Mouse (Mus musculus) midbrain, embryonic 11.5 days (tissue): Measurements from ENCODE around the gene Klhl29. TPM values are rescaled to one million over a fixed set of nuclear protein-coding genes. Genes with fewer than 3 reads are reported as not detected.

Experiments
- ATAC-seq: fragments of 200-750 bp; cut with Nextera tagmentation; 2 replicates; pipeline ENCODE4 v1.8.0; 2017; ENCODE audit warnings: moderate TSS enrichment, moderate library complexity; ENCODE audit not compliant: low FRiP score
- DNase-seq: peaks from one replicate; pipeline ENCODE4 v3.0.0; 2015; ENCODE audit warnings: low spot score; ENCODE audit errors: missing footprints
- H3K27ac ChIP-seq: fragments of 300-500 bp; sonication (generic); 2 replicates; pipeline ENCODE4 v1.5.1; 2014; ENCODE audit warnings: low read depth, low read length
- H3K27me3 ChIP-seq: fragments of 300-500 bp; sonication (generic); 2 replicates; pipeline ENCODE4 v1.6.1; 2014; ENCODE audit warnings: mild to moderate bottlenecking, low read length, moderate library complexity, mixed read lengths; ENCODE audit not compliant: control insufficient read depth, insufficient read depth
- H3K36me3 ChIP-seq: fragments of 300-500 bp; sonication (generic); 2 replicates; pipeline ENCODE4 v1.6.1; 2014; ENCODE audit warnings: mild to moderate bottlenecking, low read length, moderate library complexity, mixed read lengths; ENCODE audit not compliant: control insufficient read depth, insufficient read depth
- H3K4me1 ChIP-seq: fragments of 300-500 bp; sonication (generic); 2 replicates; pipeline ENCODE4 v1.6.1; 2014; ENCODE audit warnings: low read length; ENCODE audit not compliant: control insufficient read depth, insufficient read depth
- H3K4me2 ChIP-seq: fragments of 300-500 bp; sonication (generic); 2 replicates; pipeline ENCODE4 v1.6.1; 2014; ENCODE audit warnings: mild to moderate bottlenecking, moderate library complexity
- H3K4me3 ChIP-seq: fragments of 300-500 bp; sonication (generic); 2 replicates; pipeline ENCODE4 v1.5.1; 2014; ENCODE audit warnings: low read depth, low read length
- H3K9ac ChIP-seq: fragments of 300-500 bp; sonication (generic); 2 replicates; pipeline ENCODE4 v1.6.1; 2014; ENCODE audit warnings: low read length
- H3K9me3 ChIP-seq: fragments of 300-500 bp; sonication (generic); 2 replicates; pipeline ENCODE4 v1.6.1; 2016; ENCODE audit warnings: low read length; ENCODE audit not compliant: control insufficient read depth
- WGBS: fragments of 180-500 bp; shearing (Covaris S2); extraction: QIAGEN DNeasy Blood & Tissue Kit; methylation state at CpG from one replicate; pipeline ENCODE4 v1.1.7; 2014; 5-methylcytosine and 5-hydroxymethylcytosine counted together
- polyA plus RNA-seq: library from polyadenylated mRNA; unstranded; fragments of >200 nt; fragmentation: Nextera tagmentation; extraction: Ambion mirVana; gene quantifications from 2 replicates; pipeline ENCODE4 v1.2.1, GENCODE M21; 2014

Klhl29 gene
- polyA plus RNA-seq, 1 experiment from 2014 or later: 2.0 TPM

DNA sequence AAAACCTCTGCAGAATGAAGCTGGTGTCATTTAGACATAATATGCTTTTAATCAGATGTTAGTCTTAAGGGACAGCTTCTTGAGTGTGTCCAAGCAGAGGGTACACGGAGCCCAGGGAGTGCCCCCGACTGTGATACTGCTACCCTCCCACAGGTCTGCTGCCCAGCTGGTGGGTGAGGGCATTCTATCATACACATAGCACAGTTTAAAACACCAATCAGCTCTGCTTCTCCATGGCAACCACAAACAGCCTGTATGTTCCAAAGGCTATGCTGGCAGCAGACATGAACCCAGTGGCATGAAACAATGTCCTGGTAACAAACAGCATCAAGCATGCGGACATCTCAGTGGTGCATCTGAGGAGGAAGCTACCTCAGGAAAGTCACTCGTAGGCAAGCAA is 192.9 kb downstream of the Klhl29 start:
- Histone ChIP-seq H3K27me3 (no peaks in the 10 kb centered on the region), H3K4me1 (no peaks in the 10 kb centered on the region), H3K4me3 (no peak overlapping the region), H3K9ac (no peak overlapping the region), H3K4me2 (no peak overlapping the region), H3K9me3 (no peaks in the 10 kb centered on the region), H3K27ac (no peak overlapping the region), H3K36me3 (no peaks in the 10 kb centered on the region)
- ATAC-seq: no peak
- no peak for DNase-seq
- WGBS: 83% methylated on average over 4 of the region's 4 CpGs

DNA sequence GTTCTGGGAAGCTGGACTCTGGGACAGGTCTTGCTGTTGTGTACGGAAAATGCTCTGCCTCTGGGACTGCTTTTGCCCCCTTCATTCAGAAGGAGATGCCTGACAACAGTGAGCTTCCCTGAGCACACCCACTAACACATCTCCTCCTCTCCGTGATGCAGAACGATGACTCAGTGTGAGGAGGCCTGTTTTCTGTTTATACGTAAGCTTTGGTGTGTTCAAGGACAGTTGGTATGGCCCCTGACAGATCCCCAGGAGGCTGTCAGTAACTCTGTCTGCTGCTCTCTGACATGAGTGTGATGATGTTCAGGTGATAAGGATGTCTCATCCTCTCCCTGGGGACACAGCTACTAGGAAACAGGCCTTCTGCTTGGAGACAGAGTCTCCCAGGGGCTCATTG is 193.3 kb downstream of the Klhl29 start:
- no peak for DNase-seq
- Histone ChIP-seq H3K4me1 (no peaks in the 10 kb centered on the region), H3K9ac (no peak overlapping the region), H3K9me3 (no peaks in the 10 kb centered on the region), H3K27ac (no peak overlapping the region), H3K4me2 (no peak overlapping the region), H3K27me3 (no peaks in the 10 kb centered on the region), H3K36me3 (no peaks in the 10 kb centered on the region), H3K4me3 (no peak overlapping the region)
- ATAC-seq: no peak
- WGBS: 90% methylated on average over 4 of the region's 4 CpGs

DNA sequence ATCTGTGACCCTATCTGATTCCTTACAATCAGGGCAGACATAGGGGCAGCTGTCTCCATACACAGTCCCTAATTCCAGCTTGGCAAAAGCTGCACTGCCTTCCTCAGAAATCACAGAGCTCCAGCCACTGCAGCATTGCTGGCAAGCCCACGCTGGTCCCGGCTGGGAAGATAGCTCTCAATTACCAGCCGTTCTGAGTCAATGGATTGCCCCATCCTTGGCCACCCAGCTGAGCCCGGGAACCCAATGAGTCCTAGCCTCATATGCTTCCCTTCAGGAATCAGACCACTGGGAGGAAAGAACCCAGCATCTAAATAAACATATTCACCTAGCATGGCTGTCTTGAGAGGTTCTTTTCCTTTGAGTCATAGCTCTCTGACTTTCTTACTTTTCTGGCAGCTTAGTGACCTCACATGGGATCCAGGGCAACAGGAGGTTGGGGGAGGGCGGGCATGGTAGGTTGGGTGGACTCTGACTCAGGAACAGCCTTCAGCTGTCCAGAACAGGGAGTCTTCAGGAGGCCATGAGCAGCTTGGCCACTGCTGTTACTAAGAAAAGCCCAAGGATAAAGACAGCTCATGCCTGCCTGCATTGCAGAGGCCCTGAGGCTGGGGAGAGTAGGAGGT is 198.7 kb downstream of the Klhl29 start:
- Histone ChIP-seq H3K4me1 (no peaks in the 10 kb centered on the region), H3K36me3 (no peaks in the 10 kb centered on the region), H3K4me2 (no peak overlapping the region), H3K27me3 (no peaks in the 10 kb centered on the region), H3K9ac (no peak overlapping the region), H3K27ac (no peak overlapping the region), H3K4me3 (no peak overlapping the region), H3K9me3 (no peaks in the 10 kb centered on the region)
- ATAC-seq (no peak), DNase-seq (no peak)
- WGBS: 86% methylated on average over 5 of the region's 5 CpGs

DNA sequence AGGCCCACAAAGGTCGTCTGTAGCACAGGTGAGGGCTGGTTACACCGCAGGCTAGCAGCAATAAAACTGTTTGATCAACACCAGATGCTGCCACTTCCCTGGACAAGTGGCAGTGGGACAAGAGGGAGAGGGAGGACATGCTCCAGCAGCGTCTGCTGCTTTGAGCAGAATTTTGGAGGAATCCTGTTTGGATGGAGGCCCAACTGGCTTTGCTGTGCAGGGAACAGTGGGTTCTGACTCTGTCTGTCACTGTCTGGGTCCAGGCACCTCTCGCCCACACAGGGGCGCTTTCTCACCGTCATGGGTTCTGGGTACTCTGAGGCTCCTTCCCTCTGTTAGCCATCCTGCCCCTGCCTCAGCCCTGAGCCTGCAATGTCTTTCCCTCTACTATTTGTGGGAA is 209.3 kb downstream of the Klhl29 start:
- H3K36me3 ChIP-seq: no peaks in the 10 kb centered on the region
- no peak overlapping the region for H3K9ac ChIP-seq
- 50% methylated on average over 6 of the region's 6 CpGs for WGBS
- H3K9me3 ChIP-seq: no peaks in the 10 kb centered on the region
- no peaks in the 10 kb centered on the region for H3K4me1 ChIP-seq
- no peak overlapping the region for H3K27ac ChIP-seq
- H3K27me3 ChIP-seq: no peaks in the 10 kb centered on the region
- no peak for DNase-seq
- no peak overlapping the region for H3K4me3 ChIP-seq
- ATAC-seq: peak; percentile 66; the same call in 1 of the 2 replicates
- H3K4me2 ChIP-seq: no peak overlapping the region

DNA sequence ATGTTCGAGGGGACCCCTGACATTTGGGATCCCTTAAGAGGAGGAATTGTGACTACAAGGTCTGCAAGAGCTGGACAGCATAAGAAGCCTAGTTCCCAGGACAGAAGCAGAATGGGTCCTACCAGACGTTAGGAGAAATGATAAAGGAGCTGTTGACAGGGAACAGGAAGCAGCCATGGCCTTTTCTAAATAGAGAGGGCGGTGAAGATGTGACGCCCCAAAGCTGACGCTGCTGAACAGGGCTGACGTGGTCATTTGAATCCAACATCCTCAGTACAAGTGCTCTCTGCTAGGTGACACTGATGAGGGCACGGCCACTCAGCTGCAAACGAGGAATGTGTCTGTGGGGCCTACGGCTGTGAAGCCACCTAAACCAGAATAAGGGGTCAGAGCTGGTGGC is 210.1 kb downstream of the Klhl29 start:
- DNase-seq: no peak
- WGBS: 84% methylated on average over 9 of the region's 9 CpGs
- H3K27ac ChIP-seq: no peak overlapping the region
- H3K9ac ChIP-seq: no peak overlapping the region
- H3K36me3 ChIP-seq: no peaks in the 10 kb centered on the region
- H3K27me3 ChIP-seq: no peaks in the 10 kb centered on the region
- ATAC-seq: no peak
- H3K4me2 ChIP-seq: no peak overlapping the region
- H3K9me3 ChIP-seq: no peaks in the 10 kb centered on the region
- H3K4me1 ChIP-seq: no peaks in the 10 kb centered on the region
- H3K4me3 ChIP-seq: no peak overlapping the region

DNA sequence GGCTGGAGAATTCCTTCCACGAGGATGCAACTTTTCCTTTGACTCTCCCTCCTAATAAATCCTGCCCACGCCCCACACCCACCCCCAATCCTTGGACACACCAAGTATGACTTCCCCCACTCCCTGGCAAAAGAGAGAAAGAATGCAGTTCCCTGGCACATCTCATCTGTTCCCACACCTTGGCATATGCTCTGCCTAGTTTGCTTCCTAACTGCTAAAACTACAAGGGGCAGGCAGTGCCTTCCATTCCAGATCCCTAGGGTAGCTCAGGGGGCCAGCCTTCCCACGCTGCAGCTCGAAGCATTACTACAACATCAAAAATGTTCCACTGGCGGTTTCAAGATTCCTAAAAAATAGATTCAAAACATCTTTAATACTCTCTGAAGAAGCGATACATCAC is 212.8 kb downstream of the Klhl29 start:
- no peaks in the 10 kb centered on the region for H3K4me1 ChIP-seq
- H3K27me3 ChIP-seq: no peaks in the 10 kb centered on the region
- DNase-seq (no peak), ATAC-seq (no peak)
- H3K9ac ChIP-seq: no peak overlapping the region
- H3K36me3 ChIP-seq: no peaks in the 10 kb centered on the region
- H3K4me2 ChIP-seq: no peak overlapping the region
- no peaks in the 10 kb centered on the region for H3K9me3 ChIP-seq
- no peak overlapping the region for H3K27ac ChIP-seq
- WGBS: 91% methylated on average over 6 of the region's 6 CpGs
- no peak overlapping the region for H3K4me3 ChIP-seq

DNA sequence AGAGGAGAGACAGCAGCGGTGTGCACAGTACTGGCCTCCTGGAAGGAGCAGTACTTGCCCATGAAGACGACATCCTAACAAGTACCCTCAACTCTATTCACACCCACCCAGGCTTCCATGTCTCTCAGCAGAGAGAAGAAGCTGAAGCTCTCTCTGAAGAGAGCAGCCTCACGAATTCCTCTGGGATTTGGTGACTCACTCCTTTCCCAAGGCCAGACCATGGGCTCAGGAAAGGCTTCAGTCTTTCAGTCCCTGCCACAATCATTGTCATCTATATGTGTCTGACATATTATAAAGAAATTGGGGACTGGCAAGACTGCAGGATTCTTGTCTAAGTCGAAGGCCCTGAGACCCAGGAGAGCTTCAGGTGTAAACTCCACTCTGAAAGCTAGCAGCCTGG is 213.9 kb downstream of the Klhl29 start:
- H3K27ac ChIP-seq: no peak overlapping the region
- H3K27me3 ChIP-seq: no peaks in the 10 kb centered on the region
- ATAC-seq (no peak), DNase-seq (no peak)
- WGBS: 88% methylated on average over 4 of the region's 4 CpGs
- no peak overlapping the region for H3K4me3 ChIP-seq
- no peak overlapping the region for H3K9ac ChIP-seq
- no peaks in the 10 kb centered on the region for H3K9me3 ChIP-seq
- H3K36me3 ChIP-seq: no peaks in the 10 kb centered on the region
- H3K4me1 ChIP-seq: no peaks in the 10 kb centered on the region
- no peak overlapping the region for H3K4me2 ChIP-seq

DNA sequence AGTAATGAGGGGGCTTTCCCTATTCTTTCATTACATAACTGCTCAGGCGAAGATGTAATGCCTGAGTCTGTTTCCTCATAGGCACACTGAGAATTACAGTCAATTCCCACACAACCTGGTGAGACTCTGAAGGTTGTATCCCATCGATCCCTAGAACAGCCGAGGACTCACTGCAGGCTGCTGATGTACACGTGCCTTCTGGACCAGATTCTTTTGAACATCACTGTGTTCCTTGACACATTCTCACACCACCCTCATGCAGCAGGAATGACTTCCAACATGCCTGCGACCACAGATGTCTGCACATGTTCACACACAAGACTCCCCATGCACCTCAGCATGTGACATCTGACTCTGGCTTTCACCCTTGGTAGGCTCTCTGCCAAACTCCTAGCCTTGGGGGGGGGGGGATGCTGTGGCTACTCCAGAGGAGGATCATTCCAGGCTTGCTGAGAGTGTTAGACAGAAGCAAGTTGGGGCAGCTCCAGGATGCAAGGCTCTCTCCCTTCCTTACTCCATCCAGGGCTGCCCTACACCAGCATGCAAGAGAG is 217.5 kb downstream of the Klhl29 start:
- Histone ChIP-seq H3K4me3 (no peak overlapping the region), H3K9me3 (no peaks in the 10 kb centered on the region), H3K9ac (no peak overlapping the region), H3K36me3 (no peaks in the 10 kb centered on the region), H3K27me3 (no peaks in the 10 kb centered on the region), H3K27ac (no peak overlapping the region), H3K4me1 (no peaks in the 10 kb centered on the region), H3K4me2 (no peak overlapping the region)
- DNase-seq: no peak
- ATAC-seq: no peak
- WGBS: 84% methylated on average over 5 of the region's 5 CpGs

DNA sequence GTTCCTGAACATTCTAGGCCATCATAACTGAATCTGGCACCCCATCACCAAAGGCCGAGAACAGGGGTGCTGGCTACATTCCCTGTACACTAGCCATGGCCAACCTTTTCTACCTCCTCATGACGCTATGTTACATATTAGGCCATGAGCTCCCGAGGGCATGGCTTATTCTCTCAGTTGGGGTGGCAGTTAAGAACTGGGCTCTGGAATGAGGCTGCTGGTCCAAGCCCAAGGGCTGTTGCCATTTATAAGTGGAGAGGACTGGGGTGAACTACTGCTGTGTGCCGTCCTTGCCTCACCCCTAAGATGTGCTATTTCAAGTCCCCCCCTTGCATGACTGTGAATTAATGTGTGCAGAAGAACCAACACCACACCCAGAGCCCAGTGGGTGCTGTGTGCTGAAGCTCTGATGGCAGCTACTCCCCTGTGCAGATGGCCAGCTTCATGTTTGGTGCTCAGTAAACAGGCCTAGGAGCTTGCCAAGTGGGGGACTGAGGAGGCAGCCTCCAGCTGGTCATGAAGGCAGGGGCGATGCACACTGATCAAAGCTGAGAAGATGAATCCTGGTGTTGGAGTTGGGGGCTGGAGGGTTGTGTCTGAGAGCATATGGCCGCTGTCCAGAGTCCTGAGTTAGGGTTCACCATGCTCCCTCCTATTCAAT is 218.3 kb downstream of the Klhl29 start:
- H3K36me3 ChIP-seq: no peaks in the 10 kb centered on the region
- H3K4me3 ChIP-seq: no peak overlapping the region
- no peak for DNase-seq
- no peak overlapping the region for H3K9ac ChIP-seq
- H3K9me3 ChIP-seq: no peaks in the 10 kb centered on the region
- H3K4me2 ChIP-seq: no peak overlapping the region
- H3K27me3 ChIP-seq: no peaks in the 10 kb centered on the region
- ATAC-seq: no peak
- H3K4me1 ChIP-seq: no peaks in the 10 kb centered on the region
- 82% methylated on average over 6 of the region's 6 CpGs for WGBS
- H3K27ac ChIP-seq: no peak overlapping the region
